Mouse (Mus musculus) layer of hippocampus, adult 2 months (tissue): ENCODE data around the gene Sumo3. TPM values are rescaled to one million over a fixed set of nuclear protein-coding genes. Genes with fewer than 3 reads are reported as not detected.
A peak's percentile ranks its signal among the peaks of the same experiment; 100 is the strongest.

Source experiments
- DNase-seq, 2 experiments: peaks; one replicate each; pipeline ENCODE4 v3.0.0; 2022; ENCODE audit warnings: low spot score in 2 of 2
- H3K27ac ChIP-seq: fragments of 200-600 bp; 2 replicates; pipeline ENCODE4 v1.8.1; 2022
- H3K4me3 ChIP-seq: fragments of 200-600 bp; 2 replicates; pipeline ENCODE4 v1.8.1; 2022; ENCODE audit warnings: mild to moderate bottlenecking
- CTCF ChIP-seq: fragments of 200-600 bp; conservative IDR thresholded peaks from 2 replicates; pipeline ENCODE4 v1.8.1; 2022; ENCODE audit warnings: antibody characterized with exemption, mild to moderate bottlenecking, moderate library complexity
- total RNA-seq, 2 experiments: library from RNA; stranded (reverse); gene quantifications; 2 replicates each; pipeline ENCODE4 v1.2.3; 2021

Sumo3 gene
- total RNA-seq, 2 experiments from 2014 or later, result 131 to 138 TPM

DNA sequence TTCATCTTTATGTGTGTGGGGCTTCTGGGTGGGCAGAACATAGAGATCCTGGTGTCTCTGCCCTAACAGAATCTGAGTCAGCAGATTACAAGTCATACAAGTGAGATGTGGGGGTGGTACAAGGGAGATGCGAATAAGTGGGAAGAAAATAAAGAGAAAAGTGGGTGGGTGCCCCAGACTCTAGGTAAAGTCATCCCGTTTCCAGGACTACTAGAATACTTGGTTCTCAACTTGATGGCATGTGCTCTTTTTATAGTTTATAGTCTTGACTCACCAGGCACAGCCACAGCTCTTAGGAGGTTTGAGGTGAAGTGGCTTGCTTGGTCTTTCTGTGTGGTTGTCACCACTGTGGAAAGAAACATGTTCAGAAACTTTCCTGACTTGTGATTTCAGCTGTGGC is 9.8 kb upstream of the Sumo3 start:
- Histone ChIP-seq H3K4me3 (no peak overlapping the region), H3K27ac (no peak overlapping the region)
- DNase-seq, result no peak
- TF ChIP-seq CTCF, result no peak

DNA sequence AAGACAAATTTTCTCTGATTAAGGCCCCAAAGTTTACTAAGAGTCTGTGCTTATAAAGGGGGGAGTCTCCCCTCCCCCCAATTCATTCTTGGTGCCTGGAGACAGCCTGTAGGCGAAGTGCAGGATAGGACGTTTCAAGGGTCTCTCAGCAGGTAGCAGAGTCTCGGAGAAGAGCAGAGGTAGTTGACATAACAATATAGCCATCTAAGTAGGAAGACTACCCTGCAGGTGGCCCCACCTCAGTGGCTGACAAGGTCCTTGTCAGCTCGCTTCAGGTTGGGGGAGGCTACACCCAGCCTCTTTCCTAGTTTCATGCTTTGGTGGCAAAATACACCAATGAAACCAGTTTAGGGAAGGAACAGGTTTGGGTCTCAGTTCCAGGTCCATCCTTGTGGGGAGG is 2.9 kb upstream of the Sumo3 start:
- H3K4me3 ChIP-seq, result no peak overlapping the region
- DNase-seq, result no peak
- TF ChIP-seq CTCF, result no peak
- H3K27ac ChIP-seq, result no peak overlapping the region

DNA sequence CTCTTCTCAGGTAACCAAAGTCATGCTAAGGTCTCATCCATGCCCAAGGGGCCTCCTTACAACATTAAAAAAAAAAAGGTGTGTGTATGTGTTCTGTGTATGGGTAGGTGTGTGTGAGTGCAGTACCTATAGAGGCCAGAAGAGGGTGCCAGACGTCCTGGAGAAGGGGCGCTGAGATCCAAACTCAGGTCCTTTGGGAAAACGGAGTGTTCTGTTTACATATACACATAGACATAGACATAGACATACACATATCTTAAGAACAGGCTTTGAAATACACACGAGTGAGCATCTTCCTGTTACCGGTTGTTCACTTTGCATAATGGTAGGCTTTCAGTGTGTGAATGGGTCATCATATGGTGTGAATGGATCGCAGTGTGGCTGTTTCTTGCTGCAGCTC is 1.8 kb upstream of the Sumo3 start:
- peak; percentile 70 for TF ChIP-seq CTCF
- DNase-seq, result no peak
- no peak overlapping the region for H3K4me3 ChIP-seq

DNA sequence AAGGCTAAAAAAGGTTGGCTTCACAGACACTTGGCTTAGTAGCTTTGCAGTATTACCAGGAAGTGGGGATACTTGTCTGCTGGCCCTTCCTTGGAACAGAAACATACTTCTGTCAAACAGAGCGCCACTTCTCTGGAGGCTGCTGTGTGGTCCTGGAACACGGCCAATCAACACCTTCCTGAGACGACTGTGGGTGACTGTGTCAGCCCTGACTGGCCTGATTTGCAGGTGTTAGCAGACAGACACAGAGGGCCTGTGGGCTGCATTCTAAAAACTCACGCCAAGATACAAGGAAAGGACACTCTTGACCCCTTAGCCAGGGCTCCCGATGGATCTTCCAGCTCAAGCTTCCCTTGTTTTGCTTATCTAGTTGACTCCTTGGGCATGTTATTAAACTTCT is 939 bp upstream of the Sumo3 start:
- Histone ChIP-seq H3K4me3 (no peak overlapping the region), H3K27ac (peak overlapping the region; percentile 99; the same call in 1 of the 2 replicates)
- no peak for TF ChIP-seq CTCF
- DNase-seq, result no peak

More for the DNA sequence above, 1.8 kb upstream of the Sumo3 start:
- H3K27ac ChIP-seq, result no peak overlapping the region

DNA sequence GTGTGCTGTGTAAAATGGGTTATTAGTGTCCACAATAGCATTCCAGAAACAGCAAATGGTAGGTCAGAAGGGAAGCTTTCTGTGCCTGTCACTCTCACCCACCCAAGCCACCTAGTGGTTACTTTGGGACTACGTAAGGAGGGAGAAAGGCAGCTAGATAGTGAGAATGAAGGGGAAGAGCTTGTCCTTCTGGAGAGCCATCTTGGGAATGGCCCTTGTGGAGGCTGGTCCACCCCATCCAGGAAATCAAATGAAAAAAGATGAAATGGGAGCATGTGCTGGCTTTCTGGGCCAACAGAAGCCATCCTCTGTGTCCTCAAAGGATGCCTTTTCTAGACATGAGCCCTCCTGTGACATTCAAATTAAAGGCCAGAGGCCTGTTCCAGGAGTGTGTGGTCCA is 529 bp upstream of the Sumo3 start:
- peak; percentile 72 for TF ChIP-seq CTCF
- Histone ChIP-seq H3K27ac (peak overlapping the region; percentile 99), H3K4me3 (peak overlapping the region; percentile 63; the same call in 1 of the 2 replicates)
- DNase-seq, result no peak

DNA sequence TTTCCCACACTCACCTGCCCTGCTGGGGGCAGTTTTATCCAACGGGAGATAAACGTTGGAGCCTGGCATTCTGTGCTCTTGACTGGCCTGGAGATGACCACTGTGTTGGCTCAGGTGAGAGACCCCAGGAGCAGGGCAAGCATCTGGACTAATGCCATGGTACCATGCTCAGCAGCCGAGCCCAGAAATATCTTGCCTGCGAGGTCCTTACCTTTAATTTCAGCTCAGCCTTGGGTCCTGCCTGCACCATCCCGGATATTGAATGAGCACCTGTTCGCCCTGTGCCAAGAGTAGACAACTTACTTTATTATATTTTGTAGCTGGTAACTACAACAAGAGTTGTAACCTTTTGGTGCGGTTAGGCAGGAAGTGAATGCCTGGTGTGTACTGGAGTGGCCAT is 958 bp downstream of the Sumo3 start:
- Histone ChIP-seq H3K27ac (peak overlapping the region; percentile 99), H3K4me3 (peak overlapping the region; percentile 63)
- no peak for TF ChIP-seq CTCF
- no peak for DNase-seq

DNA sequence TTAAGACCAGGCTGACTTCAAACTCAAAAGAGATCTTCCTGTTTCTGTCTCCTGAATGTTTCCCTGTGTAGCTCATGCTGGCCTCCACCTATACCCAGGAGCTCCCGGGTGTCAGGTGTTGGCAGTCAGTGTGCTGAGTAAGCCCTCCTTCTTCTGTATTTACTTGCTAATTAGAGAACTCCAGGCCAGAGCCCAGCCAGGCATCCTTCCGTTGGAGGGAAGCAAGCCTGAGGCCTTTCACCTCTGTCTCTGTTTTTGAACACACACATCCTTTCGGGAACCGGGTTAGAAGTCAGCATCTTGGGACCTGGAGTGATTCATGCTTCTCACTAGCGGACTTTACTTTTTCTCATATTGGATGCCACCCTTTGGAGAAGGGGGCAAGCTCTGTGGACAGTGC is 1.5 kb downstream of the Sumo3 start:
- DNase-seq, result no peak
- Histone ChIP-seq H3K4me3 (peak overlapping the region; percentile 63; the same call in 1 of the 2 replicates), H3K27ac (peak overlapping the region; percentile 53)
- no peak for TF ChIP-seq CTCF

DNA sequence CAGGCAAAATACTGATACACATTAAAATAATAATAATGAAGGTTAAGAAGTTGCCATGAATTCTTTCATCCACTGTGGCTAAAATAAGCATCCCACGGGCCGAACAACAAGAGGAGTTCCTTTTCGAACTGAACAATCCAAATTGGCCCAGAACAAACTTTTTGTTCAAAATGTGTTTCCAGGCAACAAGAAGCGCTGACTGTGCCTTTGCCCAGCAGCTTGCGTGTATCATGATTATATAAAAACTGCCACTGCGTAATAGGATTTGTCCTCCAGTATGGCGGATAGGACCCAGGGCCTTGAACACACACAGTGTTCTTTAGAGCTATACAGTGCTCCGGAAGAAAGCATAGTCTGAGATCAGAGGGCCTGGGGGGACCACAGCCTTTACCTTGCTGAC is 2.7 kb downstream of the Sumo3 start:
- TF ChIP-seq CTCF, result no peak
- DNase-seq, result no peak
- H3K27ac ChIP-seq, result peak overlapping the region; percentile 85
- no peak overlapping the region for H3K4me3 ChIP-seq

DNA sequence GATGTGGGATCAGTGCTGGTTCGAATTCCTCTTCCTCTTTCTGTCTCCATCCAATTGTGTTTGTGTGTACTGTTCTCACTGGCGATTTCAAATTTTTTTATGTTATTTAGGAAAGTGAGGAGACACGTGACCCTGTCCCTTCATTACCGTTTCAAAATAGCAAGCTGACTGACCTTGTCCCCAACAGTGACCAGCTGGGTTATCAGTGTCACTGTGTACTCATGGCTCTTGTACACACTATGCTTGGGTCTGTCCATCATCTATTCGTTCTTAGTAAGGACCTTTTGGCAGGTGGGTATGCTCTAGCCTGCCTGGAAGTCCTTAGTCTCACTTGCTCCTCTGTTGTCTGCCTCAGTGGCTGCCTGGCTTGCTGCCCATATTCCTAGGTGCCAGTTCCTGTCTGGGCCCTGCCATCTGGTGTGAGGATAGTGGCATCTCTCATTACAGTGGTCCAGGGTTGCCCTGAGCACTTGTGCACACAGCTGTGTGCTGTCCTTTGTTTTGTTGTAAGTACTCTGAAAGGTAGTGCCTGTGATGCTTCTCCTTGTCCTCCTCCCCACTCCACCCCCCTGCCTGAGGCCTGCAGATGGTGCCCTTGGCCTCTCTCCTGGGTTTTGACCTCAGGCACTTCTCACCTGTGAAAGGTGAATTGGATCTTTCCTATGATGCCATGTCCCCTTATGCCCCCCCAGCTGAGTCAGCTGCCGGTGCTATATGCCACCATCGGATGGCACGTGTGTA is 4.5 kb downstream of the Sumo3 start:
- H3K4me3 ChIP-seq, result no peak overlapping the region; the same call in 1 of the 2 replicates
- TF ChIP-seq CTCF, result no peak
- H3K27ac ChIP-seq, result no peak overlapping the region
- DNase-seq, result no peak

DNA sequence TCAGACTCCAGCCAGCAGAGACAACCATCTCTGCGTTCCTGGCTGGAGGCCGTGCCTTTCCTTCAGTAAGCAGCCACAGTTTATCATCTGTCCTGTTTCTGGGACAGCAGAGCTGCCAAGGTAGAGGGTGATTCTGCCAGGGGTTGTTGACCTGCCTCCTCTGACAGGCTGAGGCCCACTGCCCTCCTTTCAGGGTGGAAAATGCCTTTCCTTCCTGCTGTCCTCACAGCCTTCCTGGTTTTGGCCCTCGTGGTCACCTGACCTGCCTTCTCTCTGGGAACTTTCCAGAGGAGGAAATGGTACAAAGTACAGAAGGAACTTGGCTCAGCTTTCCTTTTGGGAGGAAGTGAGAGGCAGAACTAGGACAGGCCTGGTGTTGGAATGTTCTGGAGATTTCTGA is 7.5 kb downstream of the Sumo3 start:
- no peak for TF ChIP-seq CTCF
- Histone ChIP-seq H3K4me3 (no peak overlapping the region), H3K27ac (peak overlapping the region; percentile 82)
- no peak for DNase-seq

DNA sequence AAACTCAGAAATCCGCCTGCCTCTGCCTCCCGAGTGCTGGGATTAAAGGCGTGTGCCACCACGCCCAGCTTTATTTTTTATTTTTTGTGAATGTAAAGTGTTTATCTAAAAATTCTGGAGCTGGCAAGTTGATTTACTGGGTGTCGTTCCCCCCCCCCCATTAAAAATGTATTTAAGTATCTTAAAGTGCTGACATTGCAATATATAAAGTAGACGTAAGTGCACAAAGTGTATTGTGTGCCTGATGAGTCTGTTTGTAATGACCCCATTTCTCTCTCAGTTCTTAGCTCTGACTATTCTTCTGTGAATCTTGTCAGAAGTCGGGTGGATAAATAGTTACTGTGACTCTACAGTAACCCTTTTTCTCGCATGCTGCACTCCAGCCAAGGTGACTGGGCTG is 9.8 kb downstream of the Sumo3 start:
- no peak overlapping the region for H3K27ac ChIP-seq
- DNase-seq, result no peak
- H3K4me3 ChIP-seq, result no peak overlapping the region
- TF ChIP-seq CTCF, result no peak

DNA sequence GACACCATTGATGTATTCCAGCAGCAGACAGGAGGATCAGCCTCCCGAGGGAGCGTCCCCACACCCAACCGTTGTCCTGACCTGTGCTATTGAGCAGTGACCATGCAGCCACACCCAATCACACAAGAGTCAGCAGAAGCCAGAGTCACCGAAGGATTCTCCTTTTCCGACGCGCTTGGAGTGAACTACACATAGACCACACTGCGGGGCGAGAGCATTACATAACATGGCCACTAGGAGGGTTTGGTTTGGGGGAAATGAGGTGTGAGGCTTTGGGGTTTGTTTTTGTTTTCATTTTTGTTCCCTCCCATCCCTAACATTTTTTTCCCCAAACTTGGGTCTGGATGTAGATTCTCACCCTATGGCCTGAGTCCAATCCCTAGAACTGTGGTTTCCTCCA is 10.3 kb downstream of the Sumo3 start:
- DNase-seq, result no peak
- H3K27ac ChIP-seq, result no peak overlapping the region
- H3K4me3 ChIP-seq, result no peak overlapping the region
- peak; percentile 34; the same call in 1 of the 2 replicates for TF ChIP-seq CTCF

DNA sequence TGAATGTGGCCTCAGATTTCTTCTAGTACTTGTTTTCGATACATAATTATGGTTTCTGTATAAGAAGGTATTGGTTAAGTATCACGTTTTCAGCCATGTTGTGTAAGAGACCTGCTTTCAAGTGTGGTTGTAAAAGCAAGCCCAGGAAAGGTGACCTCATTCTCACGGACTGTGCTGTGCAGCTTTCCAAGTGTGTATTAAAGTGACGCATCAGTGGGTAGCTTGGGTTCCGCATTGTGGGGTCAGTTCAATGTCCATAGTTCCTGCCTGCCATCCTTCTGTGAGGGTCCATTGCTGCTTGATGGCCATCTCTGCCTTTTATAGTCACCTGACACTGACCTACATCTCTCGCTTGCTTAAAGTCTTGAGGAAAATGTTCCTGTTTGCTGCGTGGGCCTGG is 11.0 kb downstream of the Sumo3 start:
- no peak for TF ChIP-seq CTCF
- H3K27ac ChIP-seq, result no peak overlapping the region
- no peak overlapping the region for H3K4me3 ChIP-seq
- no peak for DNase-seq

DNA sequence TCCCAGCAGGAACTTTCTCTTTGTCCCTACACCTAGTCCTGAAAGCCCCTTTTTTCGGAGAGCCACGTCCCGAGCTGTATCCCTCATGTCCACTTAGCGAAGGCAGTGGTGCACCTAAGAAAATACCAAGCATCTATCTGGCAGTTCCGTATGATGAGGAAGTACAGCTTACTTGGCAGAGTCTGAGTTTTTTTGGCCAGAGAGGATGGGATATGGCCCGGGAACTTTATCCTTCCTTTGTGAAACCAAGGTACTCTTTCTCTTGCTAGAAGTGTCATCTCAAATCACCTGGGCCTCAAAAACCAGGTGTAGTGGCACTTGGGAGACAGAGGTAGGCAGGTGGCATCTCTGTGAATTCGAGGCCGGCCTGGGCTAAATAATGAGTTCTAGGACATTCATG is 15.6 kb downstream of the Sumo3 start:
- peak overlapping the region; percentile 82 for H3K4me3 ChIP-seq
- no peak for TF ChIP-seq CTCF
- no peak for DNase-seq

More for the DNA sequence above, 15.6 kb downstream of the Sumo3 start:
- H3K27ac ChIP-seq, result peak overlapping the region; percentile 96
